Mouse (Mus musculus) neural tube, embryonic 12.5 days (tissue): ENCODE measurements at regions not wholly inside any gene's neighbourhood (a gene's known extent, or its start where the extent isn't known, plus 50 kb on each side); places are given as distances from the start of the nearest gene placed in this dataset.

Source experiments
- ATAC-seq: fragments of 200-750 bp; cut with Nextera tagmentation; 2 replicates; pipeline ENCODE4 v1.8.0; 2017; ENCODE audit warnings: low read depth, mild to moderate bottlenecking, moderate TSS enrichment, moderate library complexity; ENCODE audit not compliant: low FRiP score
- H3K27ac ChIP-seq: fragments of 300-500 bp; sonication (generic); 2 replicates; pipeline ENCODE4 v1.5.1; 2016
- H3K27me3 ChIP-seq: fragments of 300-500 bp; sonication (generic); replicated peaks from 2 replicates; pipeline ENCODE4 v1.6.1; 2016; ENCODE audit warnings: mild to moderate bottlenecking
- H3K36me3 ChIP-seq: fragments of 300-500 bp; sonication (generic); 2 replicates; pipeline ENCODE4 v1.6.1; 2016; ENCODE audit warnings: mild to moderate bottlenecking
- H3K4me1 ChIP-seq: fragments of 300-500 bp; sonication (generic); 2 replicates; pipeline ENCODE4 v1.6.1; 2016
- H3K4me2 ChIP-seq: fragments of 300-500 bp; sonication (generic); replicated peaks from 2 replicates; pipeline ENCODE4 v1.6.1; 2016; ENCODE audit warnings: mild to moderate bottlenecking
- H3K4me3 ChIP-seq: fragments of 300-500 bp; sonication (generic); 2 replicates; pipeline ENCODE4 v1.5.1; 2016
- H3K9ac ChIP-seq: fragments of 300-500 bp; sonication (generic); 2 replicates; pipeline ENCODE4 v1.6.1; 2016; ENCODE audit warnings: mild to moderate bottlenecking
- H3K9me3 ChIP-seq: fragments of 300-500 bp; sonication (generic); 2 replicates; pipeline ENCODE4 v1.6.1; 2016; ENCODE audit warnings: mild to moderate bottlenecking
- WGBS: fragments of 180-500 bp; shearing (Covaris S2); methylation state at CpG from one replicate; pipeline ENCODE4 v1.1.7; 2016; 5-methylcytosine and 5-hydroxymethylcytosine counted together

- no peak for ATAC-seq
Measured at GRCm38 (mm10) chr8:92115479-92116267, 241.8 kb upstream of the Irx5 start.

GRCm38 (mm10) chr8:92114311-92115275, 242.8 kb upstream of the Irx5 start:
- peak overlapping the region; percentile 35 for H3K4me2 ChIP-seq
- 13% methylated on average over 22 of the region's 22 CpGs for WGBS
- H3K9me3 ChIP-seq = no peaks in the 10 kb centered on the region
- ATAC-seq = 0 out of 2 replicates have a peak, but pooled peaks have one; percentile 29
- no peaks in the 10 kb centered on the region for H3K36me3 ChIP-seq
- H3K27ac ChIP-seq = no peak overlapping the region
- H3K9ac ChIP-seq = no peak overlapping the region
- no peaks in the 10 kb centered on the region for H3K27me3 ChIP-seq
- H3K4me1 ChIP-seq = peaks cover 17% of the 10 kb centered on the region
- no peak overlapping the region for H3K4me3 ChIP-seq

More at GRCm38 (mm10) chr8:92115479-92116267, 241.8 kb upstream of the Irx5 start:
- WGBS = 89% methylated on average over 15 of the region's 15 CpGs
- no peak overlapping the region for H3K4me3 ChIP-seq
- peaks cover 17% of the 10 kb centered on the region for H3K4me1 ChIP-seq
- H3K9me3 ChIP-seq = no peaks in the 10 kb centered on the region
- H3K4me2 ChIP-seq = no peak overlapping the region
- no peaks in the 10 kb centered on the region for H3K27me3 ChIP-seq
- no peaks in the 10 kb centered on the region for H3K36me3 ChIP-seq
- no peak overlapping the region for H3K27ac ChIP-seq
- H3K9ac ChIP-seq = no peak overlapping the region

DNA sequence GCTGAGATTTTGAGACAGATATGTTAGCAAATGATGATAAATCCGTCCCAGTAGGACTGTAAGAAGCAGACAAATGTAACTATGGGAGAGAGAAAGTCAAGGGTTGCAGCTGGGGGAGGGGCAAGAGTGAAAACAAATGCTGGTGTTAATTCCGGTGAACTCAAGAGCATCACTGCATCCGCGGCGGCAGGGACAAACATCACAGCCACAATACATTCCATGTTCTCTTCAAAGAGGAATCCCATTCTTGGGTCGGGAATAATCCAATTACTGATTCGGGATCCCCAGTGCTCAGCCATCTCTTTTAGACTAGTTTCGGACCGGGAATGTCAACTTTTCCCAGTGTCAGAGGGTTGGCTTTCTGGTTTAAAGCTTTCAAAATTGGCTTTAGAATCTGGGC, 243.5 kb upstream of the Irx5 start:
- Histone ChIP-seq H3K36me3 (no peaks in the 10 kb centered on the region), H3K27me3 (no peaks in the 10 kb centered on the region), H3K9me3 (no peaks in the 10 kb centered on the region), H3K9ac (no peak overlapping the region), H3K4me3 (no peak overlapping the region), H3K4me2 (peak overlapping the region; percentile 35), H3K27ac (no peak overlapping the region), H3K4me1 (peaks cover 17% of the 10 kb centered on the region)
- 6% methylated on average over 9 of the region's 9 CpGs for WGBS
- no peak for ATAC-seq

DNA sequence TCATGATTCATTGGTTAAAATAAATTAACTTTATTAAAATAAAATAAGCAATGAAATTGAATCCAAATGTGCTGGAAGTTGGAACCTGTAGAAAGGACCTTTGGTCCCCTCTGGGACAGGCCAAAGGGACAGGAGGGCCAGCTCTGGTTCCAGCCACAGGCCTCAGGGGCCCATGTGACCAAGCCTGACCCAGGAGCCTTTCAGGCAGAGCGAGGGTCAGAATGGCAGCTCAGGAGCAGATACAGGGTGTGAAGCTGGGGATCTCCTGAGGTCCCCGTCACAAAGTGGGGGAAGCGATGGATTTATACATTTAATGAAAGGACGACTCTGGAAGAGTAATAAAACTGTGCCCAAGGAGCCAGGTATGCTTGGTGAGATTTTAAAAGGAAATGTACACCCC, 244.0 kb upstream of the Irx5 start:
- 40% methylated on average over 4 of the region's 4 CpGs for WGBS
- no peak overlapping the region for H3K4me2 ChIP-seq

DNA sequence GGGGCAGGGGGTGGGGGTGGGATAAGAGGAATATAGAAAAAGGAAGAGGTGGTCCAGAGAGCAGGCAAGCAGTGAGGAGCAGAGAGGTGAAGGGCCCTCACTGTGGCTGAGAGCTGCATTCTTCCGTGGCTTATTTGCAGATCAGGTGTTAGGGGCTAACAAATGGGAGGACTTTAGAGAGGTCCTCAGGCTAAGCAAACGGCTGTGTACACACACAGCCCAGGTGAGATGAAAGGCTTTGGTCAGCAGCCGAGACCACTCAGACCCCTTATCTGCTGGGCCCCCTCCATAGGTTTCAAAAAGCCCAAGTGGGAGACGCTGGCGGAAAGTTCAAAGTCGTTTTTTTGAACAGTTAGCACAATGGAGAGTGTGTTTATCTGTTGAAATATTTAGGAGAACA, 252.9 kb upstream of the Irx5 start:
- Histone ChIP-seq H3K9me3 (no peaks in the 10 kb centered on the region), H3K4me3 (no peak overlapping the region), H3K36me3 (no peaks in the 10 kb centered on the region), H3K9ac (no peak overlapping the region), H3K4me2 (no peak overlapping the region), H3K27me3 (no peaks in the 10 kb centered on the region), H3K27ac (no peak overlapping the region), H3K4me1 (no peaks in the 10 kb centered on the region)
- WGBS = 67% methylated on average over 6 of the region's 6 CpGs
- no peak for ATAC-seq

More for the DNA sequence above, 244.0 kb upstream of the Irx5 start:
- no peaks in the 10 kb centered on the region for H3K9me3 ChIP-seq
- H3K36me3 ChIP-seq = no peaks in the 10 kb centered on the region
- ATAC-seq = no peak
- H3K4me3 ChIP-seq = no peak overlapping the region
- H3K9ac ChIP-seq = no peak overlapping the region
- no peak overlapping the region for H3K27ac ChIP-seq
- no peaks in the 10 kb centered on the region for H3K27me3 ChIP-seq
- peaks cover 17% of the 10 kb centered on the region for H3K4me1 ChIP-seq

- Histone ChIP-seq H3K9me3 (no peaks in the 10 kb centered on the region), H3K27ac (no peak overlapping the region), H3K4me2 (no peak overlapping the region), H3K9ac (no peak overlapping the region), H3K4me1 (no peaks in the 10 kb centered on the region), H3K36me3 (no peaks in the 10 kb centered on the region), H3K4me3 (no peak overlapping the region), H3K27me3 (no peaks in the 10 kb centered on the region)
- WGBS = 88% methylated on average over 4 of the region's 4 CpGs
- no peak for ATAC-seq
Measured at GRCm38 (mm10) chr8:92102521-92102920, 254.9 kb upstream of the Irx5 start.

DNA sequence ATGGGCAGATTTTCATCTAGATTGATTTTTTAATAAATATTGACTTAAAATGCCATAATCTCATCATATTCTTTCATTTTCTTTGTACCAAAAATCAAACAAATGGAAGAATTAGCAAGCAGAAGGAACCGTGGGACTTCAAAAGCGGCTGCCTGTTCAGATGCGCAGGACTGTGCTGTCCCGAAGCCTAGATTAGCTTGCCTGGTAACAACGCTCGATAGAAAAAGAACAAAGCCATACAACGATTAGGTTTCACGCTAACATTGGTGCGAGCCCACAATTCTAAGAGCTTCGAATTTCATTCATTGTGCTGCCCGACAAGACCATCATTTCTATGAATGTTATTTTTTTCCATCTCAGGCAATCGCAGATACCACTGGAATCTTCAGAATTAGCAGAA, 262.1 kb upstream of the Irx5 start:
- Histone ChIP-seq H3K4me1 (no peaks in the 10 kb centered on the region), H3K36me3 (no peaks in the 10 kb centered on the region), H3K4me2 (no peak overlapping the region; the same call in 1 of the 2 replicates), H3K27ac (no peak overlapping the region), H3K9me3 (no peaks in the 10 kb centered on the region), H3K9ac (no peak overlapping the region), H3K4me3 (no peak overlapping the region), H3K27me3 (no peaks in the 10 kb centered on the region)
- WGBS = 39% methylated on average over 12 of the region's 12 CpGs
- ATAC-seq = no peak

DNA sequence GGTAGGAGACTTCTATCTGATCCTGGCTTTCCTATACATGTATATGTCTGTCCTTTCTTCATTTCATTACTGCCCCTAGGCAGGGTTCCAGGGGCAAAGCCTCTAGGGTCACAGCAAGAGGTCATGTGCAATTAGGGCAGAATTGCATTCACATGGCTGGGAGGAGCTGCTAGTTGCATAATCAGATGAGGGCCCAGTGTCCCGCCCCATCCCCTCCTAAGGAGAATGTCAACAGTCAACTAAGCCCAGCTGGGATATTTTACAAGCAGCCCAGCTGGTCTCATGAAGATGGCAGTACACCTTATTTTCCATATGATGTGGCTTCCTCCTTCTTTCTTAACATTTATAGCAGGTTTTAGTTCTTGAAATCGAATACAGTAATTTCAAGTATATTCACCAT, 273.3 kb upstream of the Irx5 start:
- no peak for ATAC-seq
- WGBS = 61% methylated on average over 2 of the region's 2 CpGs
- no peak overlapping the region for H3K4me3 ChIP-seq

GRCm38 (mm10) chr8:92081900-92082299, 275.5 kb upstream of the Irx5 start:
- no peak overlapping the region for H3K4me3 ChIP-seq
- no peak overlapping the region for H3K9ac ChIP-seq
- no peak for ATAC-seq
- 92% methylated on average over 6 of the region's 6 CpGs for WGBS
- no peak overlapping the region for H3K27ac ChIP-seq
- 0 out of 2 replicates have a peak, but pooled peaks cover 3% of the 10 kb centered on the region for H3K4me1 ChIP-seq
- H3K9me3 ChIP-seq = no peaks in the 10 kb centered on the region
- H3K4me2 ChIP-seq = no peak overlapping the region
- H3K27me3 ChIP-seq = no peaks in the 10 kb centered on the region
- no peaks in the 10 kb centered on the region for H3K36me3 ChIP-seq

More for the DNA sequence above, 273.3 kb upstream of the Irx5 start:
- H3K36me3 ChIP-seq = no peaks in the 10 kb centered on the region
- H3K4me1 ChIP-seq = no peaks in the 10 kb centered on the region
- no peak overlapping the region for H3K9ac ChIP-seq
- no peaks in the 10 kb centered on the region for H3K9me3 ChIP-seq
- H3K27me3 ChIP-seq = no peaks in the 10 kb centered on the region
- H3K4me2 ChIP-seq = no peak overlapping the region
- H3K27ac ChIP-seq = no peak overlapping the region

- no peak overlapping the region for H3K9ac ChIP-seq
- no peaks in the 10 kb centered on the region for H3K36me3 ChIP-seq
- 0 out of 2 replicates have a peak, but pooled peaks cover 3% of the 10 kb centered on the region for H3K4me1 ChIP-seq
- H3K9me3 ChIP-seq = no peaks in the 10 kb centered on the region
- 77% methylated on average over 8 of the region's 8 CpGs for WGBS
- no peak overlapping the region for H3K4me2 ChIP-seq
- no peak for ATAC-seq
- H3K27ac ChIP-seq = no peak overlapping the region
- H3K27me3 ChIP-seq = no peaks in the 10 kb centered on the region
- H3K4me3 ChIP-seq = no peak overlapping the region
Measured at GRCm38 (mm10) chr8:92080852-92081251, 276.6 kb upstream of the Irx5 start.

- H3K4me2 ChIP-seq = no peak overlapping the region
- ATAC-seq = no peak
- H3K36me3 ChIP-seq = no peaks in the 10 kb centered on the region
- H3K9ac ChIP-seq = no peak overlapping the region
- H3K27ac ChIP-seq = no peak overlapping the region
- 23% methylated on average over 7 of the region's 7 CpGs for WGBS
- H3K4me1 ChIP-seq = 0 out of 2 replicates have a peak, but pooled peaks cover 3% of the 10 kb centered on the region
- H3K27me3 ChIP-seq = peaks cover 3% of the 10 kb centered on the region; the same call in 1 of the 2 replicates
- H3K9me3 ChIP-seq = no peaks in the 10 kb centered on the region
- H3K4me3 ChIP-seq = no peak overlapping the region
Measured at GRCm38 (mm10) chr8:92077611-92078010, 275.7 kb upstream of the Irx3 start.

- no peak overlapping the region; the same call in 1 of the 2 replicates for H3K4me2 ChIP-seq
- no peak overlapping the region for H3K27ac ChIP-seq
- no peaks in the 10 kb centered on the region for H3K9me3 ChIP-seq
- no peak for ATAC-seq
- H3K36me3 ChIP-seq = no peaks in the 10 kb centered on the region
- no peak overlapping the region for H3K4me3 ChIP-seq
- no peak overlapping the region for H3K9ac ChIP-seq
- H3K4me1 ChIP-seq = peaks cover 17% of the 10 kb centered on the region
- peaks cover 9% of the 10 kb centered on the region for H3K27me3 ChIP-seq
- 15% methylated on average over 6 of the region's 6 CpGs for WGBS
Measured at GRCm38 (mm10) chr8:92072254-92072615, 270.4 kb upstream of the Irx3 start.
